Mouse (Mus musculus) common myeloid progenitor, adult 5-6 weeks (primary cell): Measurements from ENCODE around the gene Kctd3. TPM values are rescaled to one million over a fixed set of nuclear protein-coding genes. Genes with fewer than 3 reads are reported as not detected.
"Not testable (repeated sequence)": the region's sequence is repeated elsewhere in the genome, so short reads cannot be mapped to it uniquely, and the experiment has no call there.

ENCODE experiments used
- ATAC-seq: replicated peaks from 2 replicates; pipeline ENCODE4 v1.8.0; 2016; ENCODE audit warnings: low read depth, mild to moderate bottlenecking, moderate TSS enrichment, inconsistent platforms; ENCODE audit not compliant: poor library complexity, severe bottlenecking
- total RNA-seq: library from RNA; stranded (forward); fragments of 200-1000, 187-1606 nt; gene quantifications from 2 replicates; pipeline ENCODE4 v1.2.3, GENCODE M21; 2017

Gene Kctd3
- total RNA-seq: 17.0 and 20.3 TPM in 2 replicates

DNA sequence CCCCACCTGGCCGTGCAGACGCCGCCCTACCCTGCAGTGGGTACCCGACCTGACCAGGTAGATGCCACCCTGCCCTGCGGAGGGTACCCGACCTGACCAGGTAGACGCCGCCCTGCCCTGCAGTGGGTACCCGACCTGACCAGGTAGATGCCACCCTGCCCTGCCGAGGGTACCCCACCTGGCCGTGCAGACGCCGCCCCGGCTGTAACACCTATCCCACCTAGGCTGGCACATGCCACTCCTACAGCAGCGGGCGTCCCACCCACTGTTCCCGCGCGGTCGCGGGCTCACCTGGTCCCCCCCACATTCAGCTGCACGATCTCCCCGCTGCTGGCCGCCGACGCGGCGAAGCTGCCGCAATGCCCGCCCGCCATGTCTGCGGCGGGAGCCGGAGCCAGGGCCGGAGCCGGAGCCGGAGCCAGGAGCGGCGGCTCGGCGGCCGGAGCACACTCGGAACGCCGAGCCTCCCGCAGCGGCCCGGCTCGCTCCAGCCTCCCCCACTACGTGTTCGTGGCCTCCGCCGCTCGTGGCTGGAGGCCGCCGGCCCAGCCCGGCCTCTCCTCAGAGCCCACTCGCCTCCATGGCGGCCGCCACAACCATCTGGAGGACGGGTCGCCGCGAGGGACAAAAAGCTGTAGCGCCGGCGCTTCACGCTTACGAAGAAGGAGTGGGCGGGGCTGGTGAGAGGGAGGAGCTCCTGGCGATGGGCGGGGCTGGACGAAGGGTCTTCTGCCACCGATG lies at the start of gene Kctd3:
Kctd3 (minus strand) TSS at position 603 of the 741 bp plus-strand sequence.
- peak; percentile 97 for ATAC-seq

GRCm38 (mm10) chr1:189057425-189057824 lies 49.8 kb upstream of the Kctd3 start:
- ATAC-seq: no peak

GRCm38 (mm10) chr1:189055933-189056332 lies 48.3 kb upstream of the Kctd3 start:
- no peak for ATAC-seq

- no peak for ATAC-seq
Observed at GRCm38 (mm10) chr1:189054941-189055551, 47.4 kb upstream of the Kctd3 start.

GRCm38 (mm10) chr1:189054191-189054590 lies 46.5 kb upstream of the Kctd3 start:
- ATAC-seq: peak; percentile 54

GRCm38 (mm10) chr1:189052189-189052588 lies 44.5 kb upstream of the Kctd3 start:
- no peak for ATAC-seq

- ATAC-seq: no peak
Observed at GRCm38 (mm10) chr1:189050122-189050521, 42.5 kb upstream of the Kctd3 start.

GRCm38 (mm10) chr1:189048331-189048730 lies 40.7 kb upstream of the Kctd3 start:
- no peak for ATAC-seq

- no peak for ATAC-seq
Observed at GRCm38 (mm10) chr1:189047918-189048317, 40.3 kb upstream of the Kctd3 start.

GRCm38 (mm10) chr1:189046831-189047230 lies 39.2 kb upstream of the Kctd3 start:
- ATAC-seq: no peak

GRCm38 (mm10) chr1:189046301-189046700 lies 38.7 kb upstream of the Kctd3 start:
- ATAC-seq: no peak

GRCm38 (mm10) chr1:189041261-189041660 lies 33.6 kb upstream of the Kctd3 start:
- ATAC-seq: peak; percentile 62

DNA sequence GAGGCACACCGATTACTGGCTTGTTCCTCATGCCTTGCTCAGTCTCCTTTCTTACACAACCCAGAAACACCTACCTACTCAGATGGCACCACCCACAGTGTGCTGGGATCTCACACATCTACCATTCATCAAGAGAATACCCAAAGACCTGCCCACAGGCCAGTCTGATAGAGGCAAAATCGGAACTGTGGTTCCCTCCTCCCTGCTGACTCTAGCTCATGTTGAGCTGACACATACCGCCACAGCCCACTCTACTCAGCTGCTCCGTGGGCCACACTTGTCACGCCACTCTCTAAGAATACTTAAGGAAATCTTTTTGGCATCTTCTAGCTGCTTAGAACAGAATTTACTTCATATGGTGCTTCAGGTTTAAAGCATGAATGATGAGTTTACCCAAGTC lies 31.7 kb upstream of the Kctd3 start:
- no peak for ATAC-seq

GRCm38 (mm10) chr1:189032817-189033216 lies 25.2 kb upstream of the Kctd3 start:
- not testable (repeated sequence) for ATAC-seq

GRCm38 (mm10) chr1:189030975-189031374 lies 23.3 kb upstream of the Kctd3 start:
- no peak for ATAC-seq

DNA sequence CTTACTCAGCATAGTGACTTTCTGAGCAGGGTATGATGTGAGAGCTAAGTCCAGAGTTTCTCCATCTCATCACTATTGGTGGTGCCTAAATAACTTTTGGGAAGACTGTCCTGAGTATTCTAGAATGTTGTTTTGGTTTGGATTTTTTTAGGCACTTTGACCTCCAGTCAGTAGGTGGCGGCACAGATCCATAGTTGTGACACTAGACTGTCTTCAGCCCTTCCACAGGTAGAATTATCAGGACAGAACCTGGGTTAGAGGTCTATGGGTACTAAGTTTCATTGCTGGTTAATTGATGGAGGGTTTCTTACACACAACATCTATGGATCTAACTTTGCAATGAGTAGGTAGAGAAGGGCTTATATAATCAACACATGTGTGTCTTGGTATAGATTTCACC lies 20.6 kb upstream of the Kctd3 start:
- ATAC-seq: no peak

- 0 out of 2 replicates have a peak, but pooled peaks have one; percentile 56 for ATAC-seq
Observed at GRCm38 (mm10) chr1:189026885-189027284, 19.2 kb upstream of the Kctd3 start.

- no peak for ATAC-seq
Observed at GRCm38 (mm10) chr1:189023701-189024080, 16.1 kb upstream of the Kctd3 start.

GRCm38 (mm10) chr1:189022925-189023700 lies 15.5 kb upstream of the Kctd3 start:
- ATAC-seq: peak; percentile 65; the same call in 1 of the 2 replicates

DNA sequence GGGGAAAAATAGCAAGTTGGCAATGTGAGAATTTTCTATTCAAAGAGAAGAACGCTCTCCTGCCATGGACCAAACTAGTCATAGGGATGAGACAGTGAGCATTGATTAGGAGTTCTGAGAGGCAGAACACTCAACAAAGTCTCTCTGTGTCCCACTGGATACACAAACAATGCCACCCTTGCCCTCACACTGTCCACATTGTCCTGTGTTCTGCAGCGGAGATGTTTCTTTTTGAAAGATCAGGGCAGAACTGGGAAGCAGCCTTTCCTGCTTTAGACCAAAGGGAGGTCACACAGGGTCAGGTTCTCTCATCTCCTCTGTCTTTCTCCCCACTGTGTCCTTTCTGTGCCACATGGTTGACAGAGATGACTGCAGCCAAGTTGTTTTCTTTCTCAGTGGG lies 7.7 kb upstream of the Kctd3 start:
- no peak for ATAC-seq

GRCm38 (mm10) chr1:189013587-189013921 lies 5.9 kb upstream of the Kctd3 start:
- ATAC-seq: no peak
